Mouse (Mus musculus) cerebellum, adult 11 months (tissue): ENCODE measurements around the gene Itpka.
"Not testable (repeated sequence)": the region's sequence is repeated elsewhere in the genome, so short reads cannot be mapped to it uniquely, and the experiment has no call there.

Experiments used
- DNase-seq: peaks from one replicate; pipeline ENCODE4 v3.0.0; 2022

The Itpka gene

GRCm38 (mm10) chr2:119741581-119742411, at the start of gene Itpka:
Itpka (plus strand) TSS chr2:119742337.
- no peak for DNase-seq

GRCm38 (mm10) chr2:119694826-119695225, 47.3 kb upstream of the Itpka start:
- no peak for DNase-seq

GRCm38 (mm10) chr2:119696111-119696510, 46.0 kb upstream of the Itpka start:
- DNase-seq, result no peak

GRCm38 (mm10) chr2:119698472-119698871, 43.7 kb upstream of the Itpka start:
- DNase-seq, result no peak

GRCm38 (mm10) chr2:119699962-119700361, 42.2 kb upstream of the Itpka start:
- DNase-seq, result no peak

- no peak for DNase-seq
These were observed 39.0 kb upstream of the Itpka start for GRCm38 (mm10) chr2:119703171-119703570.

GRCm38 (mm10) chr2:119707676-119708075, 34.5 kb upstream of the Itpka start:
- DNase-seq, result no peak

- no peak for DNase-seq
These were observed 32.1 kb upstream of the Itpka start for GRCm38 (mm10) chr2:119710011-119710410.

GRCm38 (mm10) chr2:119715868-119716267, 26.3 kb upstream of the Itpka start:
- not testable (repeated sequence) for DNase-seq

GRCm38 (mm10) chr2:119721070-119721469, 21.1 kb upstream of the Itpka start:
- no peak for DNase-seq

- DNase-seq, result no peak
These were observed 14.2 kb upstream of the Itpka start for GRCm38 (mm10) chr2:119727762-119728416.

- no peak for DNase-seq
These were observed 11.4 kb upstream of the Itpka start for GRCm38 (mm10) chr2:119730735-119731134.

- DNase-seq, result no peak
These were observed 5.0 kb upstream of the Itpka start for GRCm38 (mm10) chr2:119737124-119737523.

- no peak for DNase-seq
These were observed 1.6 kb upstream of the Itpka start for GRCm38 (mm10) chr2:119740567-119740966.

- DNase-seq, result no peak
These were observed 481 bp downstream of the Itpka start for GRCm38 (mm10) chr2:119742461-119743175.

- no peak for DNase-seq
These were observed 1.2 kb downstream of the Itpka start for GRCm38 (mm10) chr2:119743176-119743807.

- no peak for DNase-seq
These were observed 1.6 kb downstream of the Itpka start for GRCm38 (mm10) chr2:119743808-119744162.

GRCm38 (mm10) chr2:119744163-119745111, 2.3 kb downstream of the Itpka start:
- no peak for DNase-seq

- DNase-seq, result no peak
These were observed 3.1 kb downstream of the Itpka start for GRCm38 (mm10) chr2:119745281-119745680.

GRCm38 (mm10) chr2:119747554-119747953, 5.4 kb downstream of the Itpka start:
- DNase-seq, result no peak

- DNase-seq, result no peak
These were observed 7.1 kb downstream of the Itpka start for GRCm38 (mm10) chr2:119749260-119749659.

- DNase-seq, result peak; percentile 16
These were observed 15.5 kb downstream of the Itpka start for GRCm38 (mm10) chr2:119757601-119758100.
